Mouse (Mus musculus) thymus, adult 2 months (tissue): ENCODE data around the gene Tead3.

ENCODE experiments used
- CTCF ChIP-seq: fragments of 200-500 bp; IDR thresholded peaks from 2 replicates; pipeline ENCODE4 v1.5.1; 2012; ENCODE audit warnings: mild to moderate bottlenecking, control low read depth, low read length, moderate library complexity, borderline replicate concordance; ENCODE audit not compliant: control insufficient read depth, poor library complexity, insufficient read depth; ENCODE audit errors: extremely low read depth
- POLR2A ChIP-seq: fragments of 200-500 bp; IDR thresholded peaks from 2 replicates; pipeline ENCODE4 v1.6.1; 2012; ENCODE audit warnings: mild to moderate bottlenecking, low read length, control low read depth, moderate library complexity; ENCODE audit not compliant: control insufficient read depth, poor library complexity, insufficient read depth; ENCODE audit errors: extremely low read depth

- TF ChIP-seq POLR2A (no peak), CTCF (no peak)
Observed at GRCm38 (mm10) chr17:28391568-28392432, 41.2 kb upstream of the Tead3 start.
